Mouse (Mus musculus): ENCODE data around the gene Twsg1.

DNA sequence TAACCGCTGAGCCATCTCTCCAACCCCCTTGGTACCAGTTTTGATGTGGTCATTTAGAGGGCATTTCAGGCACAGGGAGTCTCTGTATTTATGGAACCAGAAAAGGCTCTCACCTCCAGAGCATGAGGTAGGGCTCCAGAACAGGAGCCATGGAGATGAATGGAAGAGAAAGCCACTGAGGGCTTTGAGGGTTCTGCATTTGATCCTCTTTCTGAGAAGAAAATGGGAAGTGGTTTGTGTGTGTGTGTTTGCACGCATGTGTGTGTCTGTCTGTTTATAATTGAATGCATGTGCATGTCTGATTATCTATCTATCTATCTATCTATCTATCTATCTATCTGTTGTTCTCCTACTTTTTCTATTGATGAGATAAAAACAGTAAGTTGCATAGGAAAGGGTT is 38.8 kb downstream of the Twsg1 start:
- TF ChIP-seq CTCF (IDR thresholded peaks at IDR 0.05; ENCODE audit: low read depth, low read length) (no peak), POLR2A (IDR thresholded peaks at IDR 0.05; ENCODE audit: insufficient read depth, low read length) (no peak), EP300 (IDR thresholded peaks at IDR 0.05; ENCODE audit: insufficient read depth, low read depth, low read length) (no peak)
